Mouse (Mus musculus) monocyte, adult 2 months (primary cell): Measurements from ENCODE around the gene Rcn1.

ENCODE experiments used
- DNase-seq, 2 experiments: peaks; one replicate each; pipeline ENCODE4 v3.0.0; 2022; ENCODE audit warnings: low spot score in 2 of 2, low read depth in 1 of 2

The Rcn1 gene

DNA sequence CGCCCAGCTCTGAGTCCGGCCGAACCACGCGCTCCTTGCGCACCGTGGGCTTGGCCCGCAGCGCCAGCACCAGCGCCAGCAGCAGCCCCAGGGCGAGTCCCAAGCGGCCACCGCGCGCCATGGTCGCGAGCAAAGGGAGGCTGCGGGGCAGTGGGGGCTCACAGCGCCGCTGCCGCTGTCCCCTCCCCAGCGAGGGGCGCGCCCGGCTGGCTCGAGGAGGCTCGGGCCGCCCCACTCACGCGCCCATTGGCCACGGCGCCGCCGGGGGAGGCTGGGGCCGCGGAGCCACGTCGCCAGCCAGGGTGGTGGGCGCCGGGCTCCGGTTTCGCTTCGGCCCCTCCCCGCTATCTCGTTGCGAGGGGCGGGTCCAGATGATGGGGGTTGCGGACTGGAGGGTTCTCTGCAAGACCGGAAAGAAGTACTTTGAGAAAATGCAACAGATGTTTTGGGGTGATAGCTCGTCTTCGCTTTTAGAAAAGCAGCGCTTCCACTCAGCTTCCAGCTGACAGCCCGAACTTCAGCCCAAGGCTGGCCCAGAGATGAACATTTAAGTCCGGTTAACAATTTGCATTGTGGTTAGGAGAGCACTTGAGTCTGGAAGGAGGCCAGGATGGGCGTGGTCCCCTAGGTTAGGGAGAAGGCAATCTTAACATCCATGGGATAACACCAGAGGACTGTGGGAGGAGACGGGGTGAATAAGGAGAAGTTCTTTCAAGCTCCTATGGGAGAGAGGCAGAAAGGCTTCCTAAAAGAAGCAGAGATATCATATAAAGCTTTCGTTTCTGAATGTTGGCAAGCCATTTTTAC lies at the start of gene Rcn1:
Gene Rcn1 (minus strand): TSS at position 235 of the 807 bp plus-strand sequence.
- DNase-seq, result no peak

DNA sequence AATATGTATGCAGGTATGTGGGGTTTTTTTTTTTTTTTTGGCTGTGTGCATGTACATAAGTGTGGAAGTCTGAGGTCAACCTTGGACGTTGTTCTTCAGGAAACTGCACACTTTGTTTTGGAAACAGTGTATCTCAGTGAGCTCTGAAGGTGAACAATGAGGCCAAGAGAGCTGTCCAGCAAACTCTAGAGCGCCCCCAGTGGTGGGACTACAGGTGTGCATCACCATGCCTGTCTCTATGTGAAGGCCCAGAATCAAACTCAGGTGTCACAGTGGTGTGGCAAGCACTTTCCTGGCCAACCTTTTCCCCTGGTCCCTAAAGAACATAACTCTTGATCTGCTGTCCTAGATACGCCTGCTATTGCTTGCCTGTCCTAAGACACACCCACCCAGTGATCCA lies 45.0 kb upstream of the Rcn1 start:
- no peak for DNase-seq

DNA sequence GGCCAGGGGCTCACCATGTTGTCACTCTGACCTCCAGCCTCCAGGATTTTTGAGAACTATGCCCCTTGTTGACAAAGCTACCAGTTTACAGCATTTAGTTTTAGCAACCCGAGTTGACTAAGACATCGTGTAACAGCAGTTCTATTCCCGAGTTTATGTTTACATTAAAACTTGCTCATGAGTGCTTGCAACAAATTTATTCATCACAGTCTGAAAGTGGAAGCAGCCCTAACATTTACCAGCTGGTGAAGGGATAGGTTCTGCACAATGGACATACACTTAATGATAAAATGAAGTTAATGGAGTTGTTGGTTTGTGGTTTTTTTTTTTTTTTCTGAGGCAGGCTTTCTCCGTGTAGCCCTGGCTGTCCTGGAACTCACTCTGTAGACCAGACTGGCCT lies 39.9 kb upstream of the Rcn1 start:
- DNase-seq, result no peak

DNA sequence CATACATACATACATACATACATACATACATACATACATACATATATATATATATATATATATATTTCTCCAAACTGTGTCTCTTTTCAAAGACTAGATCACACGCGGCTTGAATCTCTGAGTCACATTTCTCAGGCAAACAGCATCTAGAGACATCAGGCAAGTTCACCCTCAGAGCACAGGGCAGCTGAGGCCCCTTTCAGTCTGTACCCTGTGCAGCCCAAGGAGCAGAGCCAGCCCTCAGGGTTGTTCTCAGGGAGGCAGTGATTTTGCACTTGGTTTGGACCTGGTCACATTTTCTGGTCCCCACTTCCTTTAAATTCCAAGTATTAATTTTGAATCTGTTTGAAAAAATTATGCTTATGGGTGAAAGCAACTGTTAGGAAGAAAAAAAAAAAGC lies 39.4 kb upstream of the Rcn1 start:
- no peak for DNase-seq

DNA sequence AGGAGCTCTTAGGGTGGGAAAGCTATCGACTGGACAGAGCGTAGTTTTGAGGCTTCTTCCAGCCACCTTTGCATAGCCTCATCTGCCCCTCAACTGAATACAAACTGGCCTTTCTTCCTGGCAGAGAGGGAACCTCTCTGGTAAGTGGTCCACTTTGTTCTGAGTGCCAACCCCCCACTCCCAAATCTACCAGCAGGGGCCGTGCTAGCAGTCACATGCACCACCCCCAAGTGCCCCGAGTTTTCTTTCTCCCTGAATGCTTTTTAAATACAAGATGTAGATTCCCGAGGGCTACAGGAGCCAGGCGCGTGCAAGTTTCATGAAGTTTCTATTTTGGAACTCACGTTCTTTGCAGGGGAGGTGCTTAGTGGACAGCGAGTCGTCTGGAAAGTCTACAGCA lies 33.8 kb upstream of the Rcn1 start:
- DNase-seq, result no peak

DNA sequence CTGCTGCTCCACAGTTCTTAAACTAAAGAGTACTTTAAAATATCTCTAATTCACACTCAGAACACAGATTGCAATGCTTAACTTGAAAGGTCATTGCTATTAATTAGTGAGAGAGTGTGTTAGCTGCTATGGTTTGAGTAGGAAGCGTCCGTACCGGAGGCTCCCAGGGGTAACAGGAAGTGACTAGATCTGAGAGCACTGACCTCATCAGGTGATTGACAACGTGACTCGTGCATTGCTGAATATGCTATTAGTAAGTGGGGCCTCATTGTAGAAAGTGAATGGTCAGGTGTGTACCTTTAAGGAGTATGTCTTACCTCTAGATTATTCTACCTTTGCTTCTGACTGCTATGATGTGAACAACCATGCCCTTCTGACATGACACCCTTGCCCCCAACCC lies 31.3 kb upstream of the Rcn1 start:
- no peak for DNase-seq

DNA sequence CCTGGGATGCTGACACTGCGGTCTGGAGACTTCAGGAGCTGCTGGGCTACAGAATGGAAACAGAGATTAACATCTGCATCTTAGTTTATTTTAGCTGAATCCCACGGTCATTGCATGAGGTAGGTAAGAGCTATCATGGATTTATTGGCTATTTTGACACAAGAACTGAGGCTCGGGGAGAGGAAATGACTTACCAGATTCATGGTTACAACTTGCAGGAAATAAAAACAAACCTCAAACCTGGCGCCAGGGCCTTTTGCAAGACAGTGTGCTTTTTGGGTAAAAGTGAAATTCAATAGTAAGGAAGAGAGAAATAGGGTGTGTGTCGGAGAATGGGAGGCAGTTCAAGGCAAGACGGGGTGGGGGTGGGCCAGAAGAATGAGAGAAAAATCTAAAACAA lies 30.8 kb upstream of the Rcn1 start:
- no peak for DNase-seq

DNA sequence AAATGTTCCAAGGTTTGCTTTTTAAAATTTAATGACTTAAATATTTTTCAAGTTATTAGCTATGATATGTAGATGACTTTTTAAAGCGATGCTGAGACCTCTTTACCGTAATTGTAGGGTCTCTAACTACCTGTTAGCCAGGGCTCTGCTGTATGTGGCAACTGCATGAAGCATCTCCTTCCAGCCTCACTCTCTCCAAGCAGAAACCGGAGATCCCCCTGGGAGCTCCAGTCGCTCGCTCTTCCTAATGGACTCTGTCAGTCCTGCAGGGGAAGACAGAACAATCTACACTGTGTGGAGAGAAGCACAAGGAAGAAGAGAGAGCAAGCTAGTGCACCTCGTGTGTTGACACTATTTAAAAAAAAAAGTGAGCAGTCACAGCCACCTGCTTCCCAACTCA lies 29.3 kb upstream of the Rcn1 start:
- no peak for DNase-seq

DNA sequence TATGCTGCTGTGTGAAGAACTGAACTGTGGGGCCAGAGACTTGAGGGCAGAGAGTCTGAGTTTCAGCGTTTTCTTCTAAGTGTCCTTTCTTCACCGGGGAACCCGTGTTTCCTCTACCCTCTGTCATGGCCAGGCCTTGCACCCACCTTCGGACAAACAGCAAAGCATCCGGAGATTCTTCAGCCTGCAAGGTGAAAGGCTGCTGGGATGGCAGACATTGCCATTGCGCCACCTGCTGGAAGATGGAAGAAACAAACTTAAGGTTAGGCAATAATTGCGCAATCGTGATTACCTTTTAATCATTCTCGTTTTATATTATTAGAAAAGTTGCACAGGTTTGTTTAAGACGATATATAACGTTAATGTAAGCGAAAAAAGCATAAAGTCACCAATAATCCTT lies 28.9 kb upstream of the Rcn1 start:
- no peak for DNase-seq

DNA sequence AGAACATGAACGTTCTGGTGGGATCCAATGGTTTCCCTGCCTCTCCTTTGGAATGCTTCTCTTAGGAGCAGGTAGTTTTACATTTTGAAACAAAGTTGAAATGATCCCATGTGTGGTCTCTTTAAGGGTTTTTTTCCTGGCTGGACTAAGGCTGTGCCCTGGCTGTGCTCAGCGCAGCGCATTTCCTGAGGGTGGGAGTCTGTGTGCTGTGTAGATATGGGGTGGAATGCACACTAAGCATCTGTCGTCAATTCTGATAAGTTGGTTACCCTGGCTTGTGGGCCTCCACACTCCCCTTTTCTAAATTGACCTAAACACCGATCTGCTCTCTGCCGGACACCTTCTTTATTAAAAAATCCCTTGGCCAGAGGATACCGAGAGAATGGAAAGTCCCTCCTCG lies 28.3 kb upstream of the Rcn1 start:
- no peak for DNase-seq

DNA sequence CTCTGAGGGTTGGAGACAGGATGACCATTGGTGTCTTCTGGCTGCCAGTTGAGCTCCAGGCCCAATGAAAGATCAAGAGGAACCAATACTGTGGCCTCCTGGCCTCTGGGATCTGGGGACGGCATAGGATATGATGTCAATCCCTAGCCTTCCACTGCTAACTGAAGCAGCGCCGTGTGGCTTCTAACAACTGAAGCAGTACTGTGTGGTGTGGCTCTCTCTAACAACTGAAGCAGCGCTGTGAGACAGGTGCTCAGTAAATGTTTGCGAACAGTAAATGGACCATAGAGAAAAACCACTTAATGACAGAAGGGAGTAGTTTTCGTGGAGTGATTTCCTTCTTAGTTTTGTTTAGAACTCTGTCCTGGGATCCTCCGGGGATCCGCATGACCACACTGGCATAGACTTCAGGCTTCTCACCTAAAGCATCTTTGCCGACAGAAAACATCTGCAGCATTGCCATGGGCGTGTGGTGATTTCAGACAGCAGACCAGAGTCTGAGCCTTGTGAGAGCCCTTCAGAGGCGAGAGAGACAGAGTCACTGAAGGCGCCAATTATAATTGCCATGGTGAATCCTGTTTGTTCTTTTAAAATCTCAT lies 19.6 kb upstream of the Rcn1 start:
- no peak for DNase-seq

DNA sequence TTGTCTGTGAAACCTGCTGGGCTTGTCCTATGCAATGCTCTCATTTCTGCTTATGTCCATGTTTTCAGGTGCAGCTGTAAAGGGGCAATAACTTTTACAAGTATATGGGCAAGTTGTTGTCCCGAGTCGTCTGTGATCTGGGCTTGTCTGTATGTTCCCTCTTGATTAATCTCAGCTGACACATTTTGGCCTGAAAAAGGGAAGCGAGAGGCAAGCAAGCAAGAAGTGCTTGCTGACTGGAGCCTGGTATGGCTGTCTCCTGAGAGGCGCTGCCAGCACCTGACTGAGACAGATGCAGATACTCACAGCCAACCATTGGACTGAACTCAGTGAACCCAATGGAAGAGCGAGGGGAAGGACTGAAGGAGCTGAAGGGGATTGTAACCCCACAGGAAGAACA lies 18.5 kb upstream of the Rcn1 start:
- no peak for DNase-seq

DNA sequence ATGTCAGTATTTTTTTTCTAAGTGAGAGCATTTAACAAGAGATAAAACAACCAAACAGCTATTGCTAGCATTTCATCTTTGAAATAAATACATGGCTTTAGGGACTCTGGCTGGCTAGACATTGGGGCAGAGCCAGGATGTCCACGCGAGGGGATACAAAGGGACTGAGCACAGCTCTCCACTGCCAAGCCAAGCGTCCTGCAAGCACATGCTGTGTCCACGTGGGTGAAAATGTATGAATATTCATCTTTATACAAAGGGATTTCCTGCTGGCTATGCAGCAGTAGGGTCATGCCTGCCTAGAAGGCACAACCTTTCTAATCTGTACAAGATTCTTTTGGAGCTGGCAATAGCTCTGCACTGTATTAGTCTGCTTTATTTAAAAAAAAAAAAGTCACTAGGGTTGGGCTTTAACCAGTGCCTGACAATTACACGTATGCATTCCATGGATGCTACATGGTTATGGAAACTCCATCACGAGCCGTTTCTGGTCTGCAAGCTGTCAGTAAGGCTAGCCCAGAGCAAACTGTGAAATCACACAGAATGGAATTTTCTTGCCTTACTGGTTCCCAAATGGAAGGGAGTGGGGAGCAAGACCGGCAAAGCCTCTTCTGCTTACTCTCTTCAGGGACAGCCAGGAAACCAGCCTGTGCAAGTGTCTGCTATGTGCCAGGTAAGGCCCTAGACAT lies 17.7 kb upstream of the Rcn1 start:
- DNase-seq, result no peak

DNA sequence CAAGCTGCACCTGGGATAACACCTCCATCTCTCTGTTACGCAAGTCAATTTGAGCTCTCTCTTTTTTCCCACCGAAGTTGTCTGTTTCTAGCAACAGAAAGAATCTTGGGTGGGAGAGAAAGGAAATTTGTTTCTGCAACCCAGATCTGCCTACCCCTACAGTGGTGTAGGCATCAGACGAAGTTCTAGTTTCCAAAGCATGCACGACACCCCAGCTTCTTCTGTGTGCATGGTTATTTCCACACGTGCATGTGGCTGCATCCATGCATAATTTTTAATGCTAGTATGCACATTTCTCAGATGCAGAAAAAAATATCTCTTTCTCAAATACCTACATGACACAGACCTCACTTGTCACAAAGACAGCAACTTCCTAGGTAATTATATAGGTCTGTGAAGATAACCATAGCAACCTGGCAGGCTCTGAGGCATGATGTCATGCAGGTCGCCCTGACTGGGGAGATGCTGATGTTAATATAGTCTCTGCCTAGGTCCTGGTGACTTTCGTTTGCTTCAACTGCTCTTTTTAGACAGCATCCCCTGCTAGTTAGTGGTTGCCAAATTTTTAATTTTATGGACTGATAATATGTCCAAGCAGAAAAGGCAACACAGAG lies 17.0 kb upstream of the Rcn1 start:
- no peak for DNase-seq

DNA sequence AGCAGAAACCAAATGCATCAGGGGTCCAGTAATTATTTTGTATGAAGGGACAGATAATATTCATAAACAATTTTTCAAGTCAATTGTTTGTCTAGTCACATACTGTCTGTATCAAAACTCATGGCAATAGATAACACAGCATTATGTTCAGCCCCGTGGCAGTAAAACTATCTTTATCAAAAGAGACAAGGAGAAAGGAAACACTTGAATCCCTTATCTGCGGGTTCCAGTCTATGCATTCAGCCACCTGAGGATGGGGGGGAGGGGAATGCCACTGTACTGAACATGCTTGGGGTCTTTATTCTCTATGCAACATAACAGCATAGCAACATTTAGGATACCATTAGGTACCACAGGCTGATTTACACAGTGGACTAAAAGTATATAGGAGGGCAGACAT lies 15.2 kb upstream of the Rcn1 start:
- no peak for DNase-seq

DNA sequence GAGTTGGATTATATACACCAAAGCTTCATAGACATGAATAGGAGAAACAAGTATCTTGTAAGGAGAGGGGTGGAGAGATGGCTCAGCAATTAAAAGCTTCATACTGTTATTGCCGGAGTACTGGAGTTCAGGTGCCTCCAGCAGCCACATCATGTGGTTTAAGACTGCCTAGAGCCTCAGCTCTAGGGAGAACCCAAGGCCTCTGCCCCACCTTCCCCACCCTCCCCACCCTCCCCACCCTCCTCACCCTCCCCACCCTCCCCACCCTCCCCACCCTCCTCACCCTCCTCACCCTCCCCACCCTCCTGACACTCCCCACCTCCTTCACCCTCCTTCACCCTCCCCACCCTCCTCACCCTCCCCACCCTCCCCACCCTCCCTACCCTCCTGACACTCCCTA lies 10.1 kb upstream of the Rcn1 start:
- DNase-seq, result no peak

DNA sequence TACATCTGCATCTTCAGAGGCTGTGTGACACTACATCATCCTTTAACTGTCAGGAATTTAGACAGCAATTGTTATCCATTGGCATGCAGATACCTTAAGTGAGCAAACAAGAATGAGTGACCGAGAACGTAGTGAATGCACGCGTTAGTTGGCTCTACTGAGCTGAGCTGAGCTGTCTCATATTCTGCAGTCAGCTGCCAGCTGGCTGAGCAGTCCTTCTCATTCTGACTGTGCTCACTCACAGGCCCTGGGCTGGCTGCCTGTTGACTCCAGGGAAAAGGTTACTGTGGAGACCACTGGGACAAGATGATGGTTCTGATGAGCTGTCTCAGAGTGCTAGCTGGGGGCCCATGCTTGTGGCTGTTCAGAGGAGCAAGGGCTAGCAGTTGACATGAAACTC lies 9.4 kb upstream of the Rcn1 start:
- no peak for DNase-seq

DNA sequence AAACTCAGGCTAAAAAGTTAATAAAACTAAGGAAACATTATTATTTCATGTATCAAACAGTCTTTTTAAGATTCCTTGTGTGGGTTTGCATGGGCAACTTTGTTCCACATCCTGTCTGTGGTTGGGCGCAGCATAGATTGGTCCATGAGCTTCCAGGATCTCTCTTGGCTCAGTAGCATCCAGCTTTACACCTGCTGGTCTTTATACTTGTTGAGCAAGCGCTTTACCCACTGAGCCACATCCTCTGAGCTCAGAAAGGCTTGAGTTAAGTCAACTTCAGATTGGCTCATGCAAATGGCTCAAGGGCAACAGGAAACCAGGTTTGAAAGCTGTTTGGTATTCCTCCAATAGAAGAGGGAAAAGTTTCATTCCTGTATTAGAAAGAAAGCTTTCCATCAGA lies 3.1 kb upstream of the Rcn1 start:
- no peak for DNase-seq

DNA sequence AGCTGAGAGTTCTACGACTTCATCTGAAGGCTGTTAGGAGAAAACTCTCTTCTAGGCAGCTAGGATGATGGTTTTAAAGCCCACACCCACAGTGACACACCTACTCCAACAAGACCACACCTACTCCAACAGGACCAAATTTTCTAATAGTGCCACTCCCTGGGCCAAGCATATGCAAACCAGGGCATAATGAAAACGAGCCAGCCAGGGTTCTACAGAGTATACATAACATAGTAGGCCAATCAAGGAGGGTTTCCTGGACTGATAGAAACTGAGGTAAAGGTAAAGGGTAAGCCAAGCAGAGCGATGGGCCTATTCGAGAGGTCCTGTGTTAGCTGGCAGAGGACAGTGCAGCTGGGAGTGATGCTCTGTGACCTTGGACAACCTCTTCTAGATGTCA lies 1.4 kb upstream of the Rcn1 start:
- DNase-seq, result no peak

DNA sequence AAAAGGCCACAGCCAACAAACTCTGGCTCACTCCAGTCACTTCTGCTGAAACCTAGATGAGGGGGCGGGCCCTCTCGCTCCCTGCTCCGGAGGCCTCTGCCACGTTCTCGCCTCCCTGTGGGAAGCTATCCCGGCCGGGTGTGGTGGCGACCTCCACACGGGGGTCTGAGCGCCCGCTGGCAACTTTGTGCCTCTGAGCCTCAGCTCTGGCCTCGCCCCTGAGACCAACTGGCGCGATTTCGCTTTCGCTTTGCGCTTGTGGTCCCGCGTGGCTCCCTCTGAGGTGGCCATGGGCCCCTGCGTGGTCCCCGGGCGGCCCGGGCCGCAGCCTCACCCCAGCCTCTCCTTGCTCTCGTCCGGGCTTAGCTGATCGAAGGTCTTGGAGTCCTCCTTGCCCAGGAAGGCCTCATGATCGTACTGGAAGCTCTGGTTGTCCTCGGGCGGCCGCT lies 459 bp downstream of the Rcn1 start:
- DNase-seq, result no peak

DNA sequence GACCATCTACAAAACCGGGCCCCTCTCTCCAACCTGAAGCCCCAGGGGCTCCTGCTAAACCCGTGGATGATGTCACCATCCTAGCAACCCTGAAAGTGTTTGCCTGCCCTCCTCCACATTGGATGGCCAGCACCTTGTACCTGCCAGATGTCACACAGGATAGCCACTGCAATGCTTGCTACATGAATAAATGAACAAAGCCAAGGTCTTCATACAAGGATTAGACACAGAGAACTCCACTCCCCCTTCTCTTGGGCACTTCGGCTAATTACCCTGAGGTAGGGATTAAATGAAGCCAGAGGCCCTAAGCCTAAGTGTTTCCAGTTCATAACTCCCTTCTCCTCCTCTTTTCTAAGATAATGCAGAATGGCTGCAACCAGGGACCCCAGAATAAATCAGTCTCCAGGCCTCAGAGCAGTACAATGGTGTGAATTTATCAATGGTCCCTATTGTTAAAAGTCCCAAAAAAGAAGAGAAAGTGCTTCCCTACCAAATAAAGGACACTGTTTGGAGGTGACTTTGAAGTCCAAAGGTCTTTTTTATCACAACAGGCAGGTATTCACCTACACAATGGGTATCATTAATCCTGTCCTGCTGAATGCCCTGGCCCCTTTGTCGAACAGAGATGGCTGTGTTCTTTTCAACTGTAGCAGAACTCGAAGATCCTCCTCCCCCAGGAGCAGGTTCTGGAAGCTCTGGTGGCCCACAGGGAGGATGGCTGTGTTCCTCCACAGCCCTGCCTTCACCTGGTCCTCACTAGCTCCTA lies 1.5 kb downstream of the Rcn1 start:
- DNase-seq, result no peak
